Mouse (Mus musculus): Measurements from ENCODE around the gene Trim26. TPM values are rescaled to one million over a fixed set of nuclear protein-coding genes. Genes with fewer than 3 reads are reported as not detected.

The Trim26 gene
- total RNA-seq, 1 experiment from 2014 or later: 45.5 TPM

DNA sequence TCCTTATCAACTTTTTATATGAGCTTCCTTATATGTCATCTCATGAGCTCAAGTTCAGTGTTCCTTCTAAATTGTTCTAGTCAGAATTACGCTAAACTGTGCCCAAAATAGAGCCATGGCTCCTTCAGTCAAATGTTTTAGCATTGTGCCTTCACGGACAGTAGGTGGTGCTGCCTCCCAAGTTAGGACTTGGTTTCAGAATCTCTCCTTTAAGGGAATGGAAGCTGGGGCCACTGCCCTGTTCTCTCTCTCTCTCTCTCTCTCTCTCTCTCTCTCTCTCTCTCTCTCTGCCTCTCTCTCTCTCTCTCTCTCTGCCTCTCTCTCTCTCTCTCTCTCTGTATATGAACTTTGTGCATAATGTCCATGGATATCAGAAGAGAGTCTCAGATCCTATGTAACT is 55.4 kb downstream of the Trim26 start:
- ATAC-seq (replicated peaks; ENCODE audit: insufficient number of reproducible peaks, low FRiP score, low TSS enrichment, poor library complexity, severe bottlenecking): no peak

DNA sequence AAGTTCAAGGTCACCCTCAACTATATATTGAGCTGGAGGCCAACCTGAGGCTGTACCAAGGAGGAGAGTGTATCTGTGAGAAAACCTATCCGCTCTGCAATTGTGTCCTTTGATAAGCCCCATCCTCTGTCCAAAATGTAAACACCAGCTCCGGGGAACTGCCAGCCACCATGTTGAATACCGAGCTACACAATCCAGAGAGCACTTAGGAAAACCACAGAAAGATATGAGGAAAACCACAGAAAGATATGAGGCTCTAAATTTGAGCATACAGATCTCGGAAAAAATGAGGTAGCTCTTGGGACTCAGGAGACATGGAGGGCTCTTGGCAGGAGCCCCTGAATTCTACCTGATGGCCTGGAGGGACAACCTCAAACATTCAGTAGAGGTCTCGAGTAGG is 56.5 kb downstream of the Trim26 start:
- ATAC-seq (replicated peaks; ENCODE audit: insufficient number of reproducible peaks, low FRiP score, low TSS enrichment, poor library complexity, severe bottlenecking): no peak

DNA sequence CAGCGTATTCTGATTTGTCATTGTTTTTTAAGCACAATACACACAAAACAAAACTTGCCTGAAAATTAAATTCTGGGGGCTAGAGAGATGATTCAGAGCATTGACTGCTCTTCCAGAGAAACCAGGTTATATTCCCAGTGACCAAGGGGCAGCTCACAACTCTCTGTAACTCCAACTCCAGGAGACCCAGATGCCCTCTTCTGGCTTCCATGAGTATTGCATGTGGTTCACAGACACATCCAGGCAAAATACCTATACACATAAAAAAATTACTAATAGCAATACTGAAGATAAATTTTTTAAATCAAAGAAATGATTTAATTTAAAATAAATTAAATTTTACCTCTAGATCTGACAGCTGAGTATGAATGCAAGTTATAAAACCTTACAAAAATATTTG is 59.6 kb downstream of the Trim26 start:
- ATAC-seq (replicated peaks; ENCODE audit: insufficient number of reproducible peaks, low FRiP score, low TSS enrichment, poor library complexity, severe bottlenecking): no peak

DNA sequence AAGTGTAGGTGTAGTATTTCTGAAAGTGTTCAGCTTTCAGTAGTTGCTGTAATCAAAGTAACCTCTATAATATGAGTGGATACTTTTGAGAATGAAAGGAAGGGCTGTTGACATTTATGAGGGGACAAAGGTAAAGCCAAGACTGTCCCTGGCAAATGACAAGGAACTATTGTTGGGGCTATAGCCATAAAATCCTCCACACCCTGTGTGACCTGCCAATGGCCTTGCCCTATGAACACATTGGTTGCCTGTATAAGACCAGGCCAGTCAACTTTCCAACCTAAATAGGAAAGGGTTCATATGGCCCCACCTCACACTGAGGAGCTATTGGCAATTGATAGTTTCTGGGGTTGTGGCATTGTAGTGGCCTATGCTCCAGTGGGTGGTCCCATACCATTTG is 60.1 kb downstream of the Trim26 start:
- no peak for ATAC-seq (replicated peaks; ENCODE audit: insufficient number of reproducible peaks, low FRiP score, low TSS enrichment, poor library complexity, severe bottlenecking)

DNA sequence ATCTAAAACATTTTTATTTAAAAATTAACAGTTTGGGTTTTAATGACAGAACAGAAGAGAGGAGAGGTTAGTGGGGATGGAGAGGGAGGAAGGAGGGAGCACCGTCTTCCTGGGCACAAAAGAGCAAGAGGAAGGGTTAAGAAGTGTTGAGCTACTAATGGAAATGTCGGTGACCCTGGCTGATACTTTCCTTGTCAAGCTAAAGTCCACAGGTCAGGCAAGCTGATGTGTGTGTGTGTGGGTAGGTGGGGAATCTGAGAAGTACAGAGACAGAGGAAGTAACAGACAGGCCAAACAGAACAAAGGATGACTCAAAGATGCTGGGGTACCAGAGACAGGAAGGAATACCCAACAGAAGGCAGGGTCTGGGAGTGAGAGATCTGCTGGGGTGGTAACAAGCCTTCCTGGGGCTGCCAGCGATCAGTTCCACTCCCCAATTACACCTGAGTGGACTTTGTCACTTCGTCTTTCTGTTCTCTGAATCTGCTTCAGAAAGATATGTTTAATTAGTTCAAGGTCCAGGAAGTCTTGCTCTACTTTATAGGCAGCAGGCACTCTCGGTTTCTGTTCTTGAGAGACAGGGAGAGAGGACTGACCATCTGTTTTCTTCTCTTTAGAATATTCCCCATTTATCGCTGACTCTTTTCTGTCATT is 60.7 kb downstream of the Trim26 start, which contains the start of gene Trim31:
Gene Trim31, plus strand, starts transcription at position 567 of the 654 bp plus-strand sequence.
- ATAC-seq (replicated peaks; ENCODE audit: insufficient number of reproducible peaks, low FRiP score, low TSS enrichment, poor library complexity, severe bottlenecking): no peak

DNA sequence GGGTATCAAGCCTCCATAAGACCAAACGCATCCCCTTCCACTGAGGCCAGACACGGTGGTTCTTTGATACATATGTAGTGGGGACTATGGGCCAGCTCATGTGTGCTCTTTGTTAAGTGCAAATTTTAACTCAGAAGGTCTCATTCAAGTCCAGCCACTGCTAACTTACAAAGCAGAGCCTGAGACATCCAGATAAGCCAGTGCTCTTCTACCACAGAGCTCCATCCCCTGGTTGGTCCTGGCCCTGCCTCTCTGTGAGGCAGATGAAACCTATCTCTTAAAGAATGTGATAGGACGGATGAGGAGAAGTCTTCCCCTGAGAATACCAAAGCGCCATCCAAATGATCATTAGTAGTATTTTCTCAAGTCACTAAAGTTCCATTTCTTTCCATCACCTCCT is 62.4 kb downstream of the Trim26 start:
- ATAC-seq (replicated peaks; ENCODE audit: insufficient number of reproducible peaks, low FRiP score, low TSS enrichment, poor library complexity, severe bottlenecking): no peak

DNA sequence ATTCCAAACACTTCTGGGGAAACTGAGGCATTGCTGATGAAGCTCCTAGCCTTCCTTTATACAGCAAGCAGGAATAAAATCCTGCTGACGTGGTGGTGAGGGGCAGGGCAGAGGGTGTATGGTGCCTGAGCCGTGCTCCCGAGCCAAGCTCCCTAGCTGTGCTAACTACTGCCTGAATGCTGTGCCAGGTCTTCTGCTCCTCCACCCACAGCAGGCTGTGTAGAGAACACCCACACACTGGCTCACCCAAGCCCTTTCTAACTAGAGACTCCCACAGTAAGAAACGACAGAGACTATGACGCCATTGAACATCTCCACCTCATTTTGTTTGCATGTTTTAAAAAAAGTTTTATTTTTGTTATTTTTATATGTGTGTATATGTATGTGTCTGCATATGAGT is 63.1 kb downstream of the Trim26 start:
- ATAC-seq (replicated peaks; ENCODE audit: insufficient number of reproducible peaks, low FRiP score, low TSS enrichment, poor library complexity, severe bottlenecking): no peak

DNA sequence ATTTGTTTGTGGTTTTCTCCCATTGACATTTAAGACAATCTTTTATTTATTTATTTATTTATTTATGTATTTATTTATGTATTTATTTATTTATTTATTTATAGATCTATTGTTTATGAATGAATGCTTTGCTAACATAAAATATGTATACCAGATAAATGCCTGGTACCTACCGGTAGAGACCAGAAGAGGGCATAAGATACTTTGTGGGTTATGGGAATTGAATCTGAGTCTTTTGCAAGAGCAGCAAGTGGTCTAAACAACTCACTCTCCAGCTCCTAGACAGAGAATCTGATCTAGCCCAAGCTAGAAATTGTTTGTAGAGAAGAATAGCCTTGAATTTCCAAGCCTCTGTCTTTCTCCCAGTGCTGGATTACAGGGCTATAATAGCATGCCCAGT is 63.8 kb downstream of the Trim26 start:
- ATAC-seq (replicated peaks; ENCODE audit: insufficient number of reproducible peaks, low FRiP score, low TSS enrichment, poor library complexity, severe bottlenecking): no peak

DNA sequence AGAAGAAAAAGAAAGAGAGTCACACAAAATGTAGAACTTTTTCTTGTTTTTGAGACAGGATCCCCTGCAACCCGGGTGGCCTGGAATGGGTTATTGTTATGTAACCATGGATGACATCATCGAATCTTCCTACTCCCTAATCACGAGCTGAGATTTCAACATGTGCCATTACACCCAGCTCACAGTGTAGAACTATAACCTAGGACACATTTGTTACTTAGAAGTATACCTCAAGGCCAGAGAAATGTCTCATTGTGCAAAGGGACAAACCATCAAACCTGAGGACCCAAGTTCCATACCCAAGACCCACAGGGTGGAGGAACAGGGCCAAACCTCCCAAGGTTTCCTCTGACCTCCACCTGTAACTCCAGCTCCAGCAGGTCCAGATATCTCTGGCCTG is 66.7 kb downstream of the Trim26 start:
- ATAC-seq (replicated peaks; ENCODE audit: insufficient number of reproducible peaks, low FRiP score, low TSS enrichment, poor library complexity, severe bottlenecking): no peak

DNA sequence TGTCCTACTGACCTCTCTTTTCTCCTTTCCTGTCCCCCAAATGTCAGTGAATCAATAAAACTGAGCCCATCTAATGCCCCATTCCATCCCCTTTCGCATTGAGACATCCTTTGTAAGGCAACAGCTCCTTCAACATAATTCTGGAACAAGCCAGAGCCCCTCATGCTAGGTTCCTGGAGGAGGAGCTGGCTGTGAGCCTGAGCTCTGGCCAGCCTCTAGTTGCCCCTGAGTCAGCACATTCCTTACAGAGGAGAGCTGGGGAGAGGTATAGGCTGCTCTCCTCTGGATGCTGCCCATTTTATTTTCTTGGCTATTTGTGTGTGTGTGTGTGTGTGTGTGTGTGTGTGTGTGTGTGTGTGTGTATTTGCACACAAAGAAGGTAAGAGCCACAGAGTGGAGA is 71.3 kb downstream of the Trim26 start:
- ATAC-seq (replicated peaks; ENCODE audit: insufficient number of reproducible peaks, low FRiP score, low TSS enrichment, poor library complexity, severe bottlenecking): no peak

Other genes with a start within 250 kb of the Trim26 start
- not detected in 3 replicates for gene H2-M9, start 194.5 kb upstream of the Trim26 start, total RNA-seq (2017)
- gene H2-M1, start 164.9 kb upstream of the Trim26 start, total RNA-seq (2017): not detected in 3 replicates
- gene H2-M10.5, start 64.2 kb upstream of the Trim26 start, total RNA-seq (2017): not detected in 3 replicates
- not detected in 3 replicates for gene H2-M10.6, start 25.0 kb upstream of the Trim26 start, total RNA-seq (2017)
- not detected in 3 replicates for gene Trim15, start 30.1 kb downstream of the Trim26 start, total RNA-seq (2017)
- gene Trim10, start 32.4 kb downstream of the Trim26 start, total RNA-seq (2017): 0.49 to 16.6 TPM (median 11.1 TPM) in 3 replicates
- not detected in 3 replicates for gene Trim40, start 53.0 kb downstream of the Trim26 start, total RNA-seq (2017)
- not detected in 3 replicates for gene Trim31, start 61.0 kb downstream of the Trim26 start, total RNA-seq (2017)
- 2.6 TPM in 1 of 3 replicates, not detected in the others for gene Rnf39, start 105.8 kb downstream of the Trim26 start, total RNA-seq (2017)
- gene Ppp1r11, start 114.6 kb downstream of the Trim26 start, total RNA-seq (2017): 41.5 to 96.1 TPM (median 79.2 TPM) in 3 replicates
- gene Znrd1, start 121.4 kb downstream of the Trim26 start, total RNA-seq (2017): 28.2 to 45.0 TPM (median 30.5 TPM) in 3 replicates
- 1.1 to 4.4 TPM (median 3.4 TPM) in 3 replicates for gene Znrd1as, start 121.5 kb downstream of the Trim26 start, total RNA-seq (2017)
- not detected in 3 replicates for gene 2410137M14Rik, start 144.1 kb downstream of the Trim26 start, total RNA-seq (2017)
- gene H2-M5, start 152.4 kb downstream of the Trim26 start, total RNA-seq (2017): not detected in 3 replicates
- gene Zfp57, start 164.0 kb downstream of the Trim26 start, total RNA-seq (2017): 0.64 to 3.4 TPM in 2 of 3 replicates, not detected in the other
- not detected in 3 replicates for gene Mog, start 186.3 kb downstream of the Trim26 start, total RNA-seq (2017)
- 20.1 to 24.2 TPM (median 24.1 TPM) in 3 replicates for gene Gabbr1, start 208.8 kb downstream of the Trim26 start, total RNA-seq (2017)